Mouse (Mus musculus) heart, postnatal 14 days (tissue): ENCODE measurements at regions not wholly inside any gene's neighbourhood (a gene's known extent, or its start where the extent isn't known, plus 50 kb on each side); places are given as distances from the start of the nearest gene placed in this dataset.

Experiments used
- DNase-seq, 2 experiments: peaks; one replicate each; pipeline ENCODE4 v3.0.0; 2021 to 2022
- intact Hi-C: fragments of 180-260 bp; cut with DNase I; formaldehyde crosslinking; loops from one replicate; pipeline ENCODE4 v1.15.1; 2025

- DNase-seq, result peak in 1 of 2 experiments; percentile 25
- intact Hi-C loops, result no loop called here
These were observed 434.5 kb downstream of the Tns3 start for GRCm38 (mm10) chr11:8229787-8230186.

GRCm38 (mm10) chr11:8227772-8228425 is 436.4 kb downstream of the Tns3 start:
- DNase-seq, result no peak

GRCm38 (mm10) chr11:8224366-8224765 is 440.0 kb downstream of the Tns3 start:
- intact Hi-C loops, result no loop called here
- no peak for DNase-seq

More at GRCm38 (mm10) chr11:8227772-8228425, 436.4 kb downstream of the Tns3 start:
- intact Hi-C loops, result no loop called here

- intact Hi-C loops, result no loop called here
- DNase-seq, result no peak
These were observed 443.7 kb downstream of the Tns3 start for GRCm38 (mm10) chr11:8220618-8221017.

GRCm38 (mm10) chr11:8219911-8220310 is 444.4 kb downstream of the Tns3 start:
- no peak for DNase-seq
- intact Hi-C loops, result no loop called here

- intact Hi-C loops, result no loop called here
- peak; percentile 72 to 74 for DNase-seq
These were observed 448.7 kb downstream of the Tns3 start for GRCm38 (mm10) chr11:8215634-8216033.

GRCm38 (mm10) chr11:8214305-8214903 is 449.9 kb downstream of the Tns3 start:
- intact Hi-C loops, result no loop called here
- DNase-seq, result no peak

GRCm38 (mm10) chr11:8213130-8213529 is 451.2 kb downstream of the Tns3 start:
- no peak for DNase-seq
- intact Hi-C loops, result no loop called here

GRCm38 (mm10) chr11:8212714-8213113 is 451.6 kb downstream of the Tns3 start:
- intact Hi-C loops, result no loop called here
- no peak for DNase-seq

GRCm38 (mm10) chr11:8209041-8209440 is 455.3 kb downstream of the Tns3 start:
- intact Hi-C loops, result no loop called here
- peak; percentile 53 to 61 for DNase-seq

- DNase-seq, result peak in 1 of 2 experiments; percentile 10
- intact Hi-C loops, result no loop called here
These were observed 465.0 kb downstream of the Tns3 start for GRCm38 (mm10) chr11:8199293-8199692.
